Mouse (Mus musculus): Measurements from ENCODE around the gene Itpka.

DNA sequence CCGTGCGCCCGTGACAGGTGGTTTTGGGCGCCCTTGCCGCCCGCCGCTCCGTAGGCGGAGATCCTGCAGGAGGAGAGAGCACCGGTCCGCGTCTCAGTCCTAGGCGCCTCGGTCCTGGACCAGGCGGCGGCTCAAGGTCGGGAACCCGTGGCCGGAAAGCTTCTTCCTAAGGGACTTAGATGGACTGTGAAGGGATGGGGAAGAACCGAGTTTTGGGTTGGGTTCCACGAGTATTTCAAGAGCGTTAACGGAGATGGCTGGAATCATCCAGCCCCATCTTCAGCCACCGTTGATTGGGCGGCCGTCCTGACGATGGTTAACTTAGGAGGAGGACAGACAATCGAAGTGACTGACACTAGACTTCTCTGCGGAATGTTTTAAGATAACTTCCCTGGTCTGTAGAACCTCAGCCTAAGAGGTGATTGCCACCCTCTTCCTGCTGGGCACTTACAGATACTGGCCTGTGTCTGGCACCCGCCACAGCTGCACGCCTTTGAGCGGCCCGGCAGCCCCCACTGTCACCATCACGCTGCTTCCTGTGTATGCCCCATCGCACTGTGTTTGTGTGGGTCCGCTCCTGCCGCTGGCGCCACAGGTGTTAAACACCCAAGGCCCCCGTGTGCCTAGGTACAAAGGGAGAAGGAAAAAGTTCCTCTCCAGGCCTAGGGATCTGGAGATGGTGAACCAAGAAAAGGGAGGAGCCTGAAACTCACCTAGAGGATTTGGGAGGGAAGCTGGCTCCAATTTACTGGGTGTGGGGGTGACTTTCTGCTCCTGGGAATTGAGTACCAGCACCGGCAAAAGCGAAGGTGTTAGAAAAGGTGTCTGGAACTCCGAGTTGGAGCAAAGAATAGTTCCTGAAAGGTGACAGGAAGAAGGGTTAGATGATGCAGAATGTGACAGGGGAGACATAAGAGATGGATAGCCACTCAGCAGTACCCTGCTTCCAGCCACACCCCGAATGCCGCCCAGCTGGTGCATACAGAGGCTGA is 17.0 kb downstream of the Itpka start:
- TF ChIP-seq CTCF (IDR thresholded peaks at IDR 0.05; ENCODE audit: extremely low read depth, insufficient read depth, insufficient read length, insufficient replicate concordance) (no peak), POLR2A (IDR thresholded peaks at IDR 0.05; ENCODE audit: low read depth, low read length) (no peak)
